Mouse (Mus musculus) CH12.LX (cell line): ENCODE measurements around the gene Mb. TPM values are rescaled to one million over a fixed set of nuclear protein-coding genes. Genes with fewer than 3 reads are reported as not detected.

Source experiments
- DNase-seq: peaks from one replicate; pipeline ENCODE4 v3.0.0-alpha.2; 2013; ENCODE audit errors: extremely low read depth
- H3K27ac ChIP-seq: 2 replicates; pipeline ENCODE4 v1.5.1; 2012; ENCODE audit warnings: low read depth, mild to moderate bottlenecking, control low read depth, moderate library complexity; ENCODE audit not compliant: insufficient read depth
- H3K27me3 ChIP-seq: replicated peaks from 2 replicates; pipeline ENCODE3; 2012; ENCODE audit warnings: inconsistent platforms
- H3K36me3 ChIP-seq, 2 experiments: replicated peaks in 1 of 2; 2 replicates each; pipeline versions ENCODE3 to v1.6.1; 2012; ENCODE audit warnings: inconsistent platforms in 1 of 2, low read length in 1 of 2, mild to moderate bottlenecking in 1 of 2, mixed read lengths in 1 of 2, moderate library complexity in 1 of 2; ENCODE audit not compliant: control insufficient read depth in 1 of 2, insufficient read depth in 1 of 2
- H3K4me1 ChIP-seq, 2 experiments: 2 replicates each; pipeline ENCODE4 v1.6.1; 2012; ENCODE audit warnings: inconsistent platforms in 1 of 2, moderate library complexity in 1 of 2; ENCODE audit not compliant: insufficient read depth in 2 of 2, control insufficient read depth in 1 of 2
- H3K4me2 ChIP-seq: 2 replicates; pipeline ENCODE4 v1.6.1; 2012; ENCODE audit warnings: low read depth, mild to moderate bottlenecking, control low read depth; ENCODE audit not compliant: poor library complexity, insufficient read depth, severe bottlenecking
- H3K4me3 ChIP-seq, 3 experiments: fragments of 150-350 bp in 1 of 3; sonication (generic) in 1 of 3; replicated peaks in 1 of 3; 2 replicates each; pipeline versions ENCODE3 to v1.5.1; 2011 to 2012; ENCODE audit warnings: low read depth in 2 of 3, low read length in 2 of 3, mild to moderate bottlenecking in 2 of 3, moderate library complexity in 2 of 3, control low read depth in 1 of 3, improper control_type of control experiment in 1 of 3, inconsistent platforms in 1 of 3, mixed read lengths in 1 of 3; ENCODE audit not compliant: poor library complexity in 1 of 3
- H3K79me2 ChIP-seq: replicated peaks from 2 replicates; pipeline ENCODE4 v1.6.1; 2012; ENCODE audit warnings: mild to moderate bottlenecking, moderate library complexity; ENCODE audit not compliant: control insufficient read depth, poor library complexity, insufficient read depth, severe bottlenecking; ENCODE audit errors: extremely low read depth
- H3K9ac ChIP-seq: 2 replicates; pipeline ENCODE4 v1.6.1; 2012; ENCODE audit warnings: low read depth, mild to moderate bottlenecking, control low read depth, moderate library complexity; ENCODE audit not compliant: insufficient read depth
- H3K9me3 ChIP-seq: replicated peaks from 2 replicates; pipeline ENCODE3; 2012; ENCODE audit warnings: low read length, inconsistent platforms, mixed read lengths
- CHD1 ChIP-seq: IDR thresholded peaks from 2 replicates; pipeline ENCODE4 v1.6.1; 2012; ENCODE audit warnings: low read depth, low read length, improper control_type of control experiment, inconsistent platforms
- CHD2 ChIP-seq: IDR thresholded peaks from 2 replicates; pipeline ENCODE4 v1.6.1; 2011; ENCODE audit warnings: low read length, improper control_type of control experiment
- CTCF ChIP-seq, 2 experiments: IDR thresholded peaks in 1 of 2; conservative IDR thresholded peaks in 1 of 2; 2 replicates each; pipeline ENCODE4 v1.5.1; 2011 to 2012; ENCODE audit warnings: low read depth in 2 of 2, low read length in 2 of 2, improper control_type of control experiment in 1 of 2, inconsistent platforms in 1 of 2, mild to moderate bottlenecking in 1 of 2, moderate library complexity in 1 of 2
- E2F4 ChIP-seq: IDR thresholded peaks from 2 replicates; pipeline ENCODE4 v1.6.1; 2011; ENCODE audit warnings: low read depth, low read length, improper control_type of control experiment; ENCODE audit not compliant: insufficient replicate concordance
- ELF1 ChIP-seq: IDR thresholded peaks from 2 replicates; pipeline ENCODE4 v1.6.1; 2014; ENCODE audit warnings: low read depth, mild to moderate bottlenecking, inconsistent platforms, low read length, improper control_type of control experiment
- HCFC1 ChIP-seq: IDR thresholded peaks from 2 replicates; pipeline ENCODE4 v1.6.1; 2012; ENCODE audit warnings: low read depth, mild to moderate bottlenecking, inconsistent platforms, low read length, improper control_type of control experiment
- IRF4 ChIP-seq: IDR thresholded peaks from 2 replicates; pipeline ENCODE4 v1.6.1; 2014; ENCODE audit warnings: low read depth, mild to moderate bottlenecking, inconsistent platforms, low read length, improper control_type of control experiment
- JUN ChIP-seq: IDR thresholded peaks from 2 replicates; pipeline ENCODE4 v1.6.1; 2011; ENCODE audit warnings: low read depth, mild to moderate bottlenecking, low read length, improper control_type of control experiment, moderate library complexity; ENCODE audit not compliant: insufficient read depth
- MAX ChIP-seq: IDR thresholded peaks from 2 replicates; pipeline ENCODE4 v1.6.1; 2011; ENCODE audit warnings: low read length, improper control_type of control experiment
- MEF2A ChIP-seq: IDR thresholded peaks from 2 replicates; pipeline ENCODE4 v1.6.1; 2014; ENCODE audit warnings: low read depth, mild to moderate bottlenecking, inconsistent platforms, low read length, improper control_type of control experiment, borderline replicate concordance
- MXI1 ChIP-seq: IDR thresholded peaks from 2 replicates; pipeline ENCODE4 v1.6.1; 2011; ENCODE audit warnings: mild to moderate bottlenecking, low read depth, low read length, improper control_type of control experiment
- MYC ChIP-seq: IDR thresholded peaks from 2 replicates; pipeline ENCODE4 v1.6.1; 2011; ENCODE audit warnings: low read depth, mild to moderate bottlenecking, improper control_type of control experiment, low read length
- NELFE ChIP-seq: IDR thresholded peaks from 2 replicates; pipeline ENCODE4 v1.6.1; 2011; ENCODE audit warnings: low read depth, low read length, improper control_type of control experiment
- SIN3A ChIP-seq: IDR thresholded peaks from 2 replicates; pipeline ENCODE4 v1.6.1; 2012; ENCODE audit warnings: low read length, improper control_type of control experiment, inconsistent platforms
- UBTF ChIP-seq: IDR thresholded peaks from 2 replicates; pipeline ENCODE4 v1.6.1; 2012; ENCODE audit warnings: low read depth, mild to moderate bottlenecking, inconsistent platforms, low read length, improper control_type of control experiment, moderate library complexity
- USF1 ChIP-seq: IDR thresholded peaks from 2 replicates; pipeline ENCODE4 v1.6.1; 2014; ENCODE audit warnings: low read depth, mild to moderate bottlenecking, inconsistent platforms, low read length, improper control_type of control experiment
- ZC3H11A ChIP-seq: IDR thresholded peaks from 2 replicates; pipeline ENCODE4 v1.6.1; 2012; ENCODE audit warnings: low read depth, mild to moderate bottlenecking, inconsistent platforms, low read length, improper control_type of control experiment
- ZKSCAN1 ChIP-seq: IDR thresholded peaks from 2 replicates; pipeline ENCODE4 v1.6.1; 2012; ENCODE audit warnings: low read depth, inconsistent platforms, low read length, improper control_type of control experiment, borderline replicate concordance
- dilution Hi-C: fragments of 300-500 bp; cut with MboI; formaldehyde crosslinking; loops from 2 replicates; pipeline ENCODE4 v1.14.3; 2020; ENCODE audit warnings: low sequenced_read_pairs; ENCODE audit not compliant: extremely low pct_unique_long_range_greater_than_20kb, extremely low pct_ligation_motif_present
- in situ Hi-C: fragments of 300-500 bp; cut with MboI; formaldehyde crosslinking; loops from 3 replicates; pipeline ENCODE4 v1.14.3; 2019; ENCODE audit warnings: low sequenced_read_pairs, low pct_ligation_motif_present, low pct_unique_long_range_greater_than_20kb, mixed read lengths
- polyA plus RNA-seq: library from polyadenylated mRNA; unstranded; fragments of >175 nt; gene quantifications from 2 replicates; pipeline ENCODE4 v1.2.1, GENCODE M21; 2012; ENCODE audit warnings: low read depth; ENCODE audit not compliant: insufficient read length
- total RNA-seq, 2 experiments: library from RNA; depleted of rRNA; stranded (reverse); fragments of 300-350 nt in 1 of 2; fragments of >200 nt in 1 of 2; gene quantifications; 2 replicates each; pipeline ENCODE4 v1.2.3; 2012 to 2014

The Mb gene
- total and polyA plus RNA-seq, 3 experiments, result not detected

- H3K4me2 ChIP-seq, result no peak overlapping the region
- TF ChIP-seq E2F4, result no peak
- TF ChIP-seq IRF4, result no peak
- TF ChIP-seq JUN, result no peak
- TF ChIP-seq CHD2, result no peak
- TF ChIP-seq MAX, result no peak
- TF ChIP-seq ELF1, result no peak
- TF ChIP-seq ZKSCAN1, result no peak
- no peak for TF ChIP-seq CTCF (conservative IDR thresholded peaks at IDR 0.05 in 1 of 2, IDR thresholded peaks at IDR 0.05 in 1 of 2; ENCODE audit: low read depth in 2 of 2, low read length in 2 of 2)
- no peak for TF ChIP-seq SIN3A
- in situ Hi-C loops (no loop called here), dilution Hi-C loops (no loop called here)
- H3K9ac ChIP-seq, result no peak overlapping the region
- H3K27ac ChIP-seq, result no peak overlapping the region
- peaks cover 84% of the 10 kb centered on the region for H3K27me3 ChIP-seq
- H3K4me1 ChIP-seq, result no peaks in the 10 kb centered on the region
- no peak for DNase-seq
- H3K9me3 ChIP-seq, result no peaks in the 10 kb centered on the region
- H3K36me3 ChIP-seq, result no peaks in the 10 kb centered on the region
- no peaks in the 10 kb centered on the region for H3K79me2 ChIP-seq
- H3K4me3 ChIP-seq, result no peak overlapping the region
These were observed 23.4 kb downstream of the Mb start for GRCm38 (mm10) chr15:77027117-77027516.

- Histone ChIP-seq H3K36me3 (no peaks in the 10 kb centered on the region), H3K4me2 (no peak overlapping the region), H3K9ac (no peak overlapping the region), H3K27me3 (peaks cover 87% of the 10 kb centered on the region), H3K4me1 (no peaks in the 10 kb centered on the region), H3K9me3 (no peaks in the 10 kb centered on the region), H3K27ac (no peak overlapping the region), H3K79me2 (no peaks in the 10 kb centered on the region), H3K4me3 (no peak overlapping the region)
- dilution Hi-C loops, result no loop called here
- TF ChIP-seq USF1 (no peak), UBTF (no peak), CHD1 (no peak), IRF4 (no peak), MXI1 (no peak), ZC3H11A (no peak), SIN3A (no peak), MEF2A (no peak), MYC (no peak), JUN (no peak), HCFC1 (no peak), NELFE (no peak)
- in situ Hi-C loops, result no loop called here
- DNase-seq, result no peak
These were observed 24.4 kb downstream of the Mb start for GRCm38 (mm10) chr15:77025884-77026583.
